Mouse (Mus musculus) MEL (cell line): Measurements from ENCODE around the gene Anapc11. TPM values are rescaled to one million over a fixed set of nuclear protein-coding genes. Genes with fewer than 3 reads are reported as not detected.

Source experiments
- DNase-seq: peaks from one replicate; pipeline ENCODE4 v3.0.0; 2011; ENCODE audit warnings: low read depth, low spot score
- H3K27ac ChIP-seq: 2 replicates; pipeline ENCODE4 v1.5.1; 2012; ENCODE audit warnings: low read depth, mild to moderate bottlenecking, control low read depth, low read length, moderate library complexity; ENCODE audit not compliant: control insufficient read depth
- H3K27me3 ChIP-seq, 2 experiments: fragments of 150-350 bp in 1 of 2; sonication (generic) in 1 of 2; 2 replicates each; pipeline ENCODE4 v1.6.1; 2012; ENCODE audit warnings: low read length in 2 of 2, mild to moderate bottlenecking in 2 of 2, improper control_type of control experiment in 1 of 2, moderate library complexity in 1 of 2; ENCODE audit not compliant: insufficient read depth in 2 of 2, control insufficient read depth in 1 of 2
- H3K36me3 ChIP-seq, 2 experiments: 2 replicates each; pipeline ENCODE4 v1.6.1; 2012 to 2014; ENCODE audit warnings: low read length in 2 of 2, improper control_type of control experiment in 1 of 2, inconsistent platforms in 1 of 2, mild to moderate bottlenecking in 1 of 2; ENCODE audit not compliant: insufficient read depth in 2 of 2, control insufficient read depth in 1 of 2
- H3K4me1 ChIP-seq, 2 experiments: fragments of 150-350 bp in 1 of 2; sonication (generic) in 1 of 2; 2 replicates each; pipeline ENCODE4 v1.6.1; 2012; ENCODE audit warnings: low read length in 2 of 2, improper control_type of control experiment in 1 of 2, mild to moderate bottlenecking in 1 of 2; ENCODE audit not compliant: insufficient read depth in 2 of 2, control insufficient read depth in 1 of 2
- H3K4me3 ChIP-seq, 2 experiments: fragments of 150-350 bp in 1 of 2; sonication (generic) in 1 of 2; 2 replicates each; pipeline ENCODE4 v1.5.1; 2012; ENCODE audit warnings: low read depth in 2 of 2, low read length in 2 of 2, mild to moderate bottlenecking in 2 of 2, moderate library complexity in 2 of 2, control low read depth in 1 of 2, improper control_type of control experiment in 1 of 2; ENCODE audit not compliant: control insufficient read depth in 1 of 2, insufficient read depth in 1 of 2
- H3K79me2 ChIP-seq: 2 replicates; pipeline ENCODE4 v1.6.1; 2012; ENCODE audit warnings: mild to moderate bottlenecking, low read length, moderate library complexity; ENCODE audit not compliant: control insufficient read depth, poor library complexity, insufficient read depth
- H3K9ac ChIP-seq: 2 replicates; pipeline ENCODE4 v1.6.1; 2012; ENCODE audit warnings: low read depth, mild to moderate bottlenecking, control low read depth, low read length, moderate library complexity; ENCODE audit not compliant: control insufficient read depth, poor library complexity, severe bottlenecking
- H3K9me3 ChIP-seq: fragments of 150-350 bp; sonication (generic); replicated peaks from 2 replicates; pipeline ENCODE4 v1.6.1; 2012; ENCODE audit warnings: mild to moderate bottlenecking, low read length, improper control_type of control experiment, moderate library complexity; ENCODE audit not compliant: insufficient read depth
- CHD1 ChIP-seq: IDR thresholded peaks from 2 replicates; pipeline ENCODE4 v1.6.1; 2012; ENCODE audit warnings: low read depth, mild to moderate bottlenecking, inconsistent platforms, low read length, improper control_type of control experiment
- E2F4 ChIP-seq: IDR thresholded peaks from 2 replicates; pipeline ENCODE4 v1.6.1; 2011; ENCODE audit warnings: low read depth, low read length, improper control_type of control experiment, borderline replicate concordance
- ELF1 ChIP-seq: IDR thresholded peaks from 2 replicates; pipeline ENCODE4 v1.6.1; 2014; ENCODE audit warnings: low read depth, mild to moderate bottlenecking, inconsistent platforms, low read length, improper control_type of control experiment, moderate library complexity
- EP300 ChIP-seq, 2 experiments: IDR thresholded peaks; 2 replicates each; pipeline ENCODE4 v1.6.1; 2011; ENCODE audit warnings: improper control_type of control experiment in 2 of 2, low read length in 2 of 2, low read depth in 1 of 2, mild to moderate bottlenecking in 1 of 2
- ETS1 ChIP-seq: IDR thresholded peaks from 2 replicates; pipeline ENCODE4 v1.6.1; 2012; ENCODE audit warnings: low read depth, mild to moderate bottlenecking, inconsistent platforms, low read length, improper control_type of control experiment, moderate library complexity
- GABPA ChIP-seq: IDR thresholded peaks from 2 replicates; pipeline ENCODE4 v1.6.1; 2012; ENCODE audit warnings: low read depth, mild to moderate bottlenecking, inconsistent platforms, low read length, improper control_type of control experiment, moderate library complexity
- GATA1 ChIP-seq: IDR thresholded peaks from 2 replicates; pipeline ENCODE4 v1.6.1; 2011; ENCODE audit warnings: low read depth, low read length, improper control_type of control experiment
- MAFK ChIP-seq: IDR thresholded peaks from 2 replicates; pipeline ENCODE4 v1.6.1; 2011; ENCODE audit warnings: low read depth, mild to moderate bottlenecking, low read length, improper control_type of control experiment, borderline replicate concordance
- MAX ChIP-seq: IDR thresholded peaks from 2 replicates; pipeline ENCODE4 v1.6.1; 2011; ENCODE audit warnings: low read length, improper control_type of control experiment
- MEF2A ChIP-seq: IDR thresholded peaks from 2 replicates; pipeline ENCODE4 v1.6.1; 2014; ENCODE audit warnings: low read depth, mild to moderate bottlenecking, inconsistent platforms, low read length, improper control_type of control experiment; ENCODE audit not compliant: poor library complexity, insufficient replicate concordance, severe bottlenecking; ENCODE audit errors: extremely low read depth
- POLR2AphosphoS2 ChIP-seq: IDR thresholded peaks from 2 replicates; pipeline ENCODE4 v1.6.1; 2011; ENCODE audit warnings: low read length, improper control_type of control experiment
- POLR2AphosphoS5 ChIP-seq: IDR thresholded peaks from 2 replicates; pipeline ENCODE4 v1.6.1; 2012; ENCODE audit warnings: low read depth, borderline replicate concordance, mild to moderate bottlenecking, inconsistent platforms, low read length, moderate library complexity, mixed read lengths
- RCOR1 ChIP-seq: IDR thresholded peaks from 2 replicates; pipeline ENCODE4 v1.6.1; 2012; ENCODE audit warnings: low read depth, mild to moderate bottlenecking, inconsistent platforms, low read length, improper control_type of control experiment
- TBP ChIP-seq: IDR thresholded peaks from 2 replicates; pipeline ENCODE4 v1.8.0; 2011; ENCODE audit warnings: low read depth, low read length, improper control_type of control experiment
- TCF12 ChIP-seq: IDR thresholded peaks from 2 replicates; pipeline ENCODE4 v1.6.1; 2014; ENCODE audit warnings: low read depth, mild to moderate bottlenecking, inconsistent platforms, low read length, improper control_type of control experiment, moderate library complexity
- UBTF ChIP-seq: IDR thresholded peaks from 2 replicates; pipeline ENCODE4 v1.6.1; 2012; ENCODE audit warnings: low read depth, mild to moderate bottlenecking, inconsistent platforms, low read length, improper control_type of control experiment, moderate library complexity, borderline replicate concordance; ENCODE audit not compliant: insufficient read depth
- USF2 ChIP-seq, 2 experiments: IDR thresholded peaks; 2 replicates each; pipeline ENCODE4 v1.6.1; 2011 to 2012; ENCODE audit warnings: improper control_type of control experiment in 2 of 2, low read length in 2 of 2, borderline replicate concordance in 1 of 2, inconsistent platforms in 1 of 2, low read depth in 1 of 2, mild to moderate bottlenecking in 1 of 2; ENCODE audit not compliant: insufficient read depth in 1 of 2
- ZC3H11A ChIP-seq: IDR thresholded peaks from 2 replicates; pipeline ENCODE4 v1.6.1; 2012; ENCODE audit warnings: low read depth, mild to moderate bottlenecking, inconsistent platforms, low read length, improper control_type of control experiment
- ZKSCAN1 ChIP-seq: IDR thresholded peaks from 2 replicates; pipeline ENCODE4 v1.6.1; 2012; ENCODE audit warnings: low read depth, mild to moderate bottlenecking, inconsistent platforms, low read length, improper control_type of control experiment, moderate library complexity
- ZMIZ1 ChIP-seq: IDR thresholded peaks from 2 replicates; pipeline ENCODE4 v1.6.1; 2012; ENCODE audit warnings: low read depth, mild to moderate bottlenecking, inconsistent platforms, low read length, improper control_type of control experiment, moderate library complexity
- polyA plus RNA-seq, 2 experiments: library from polyadenylated mRNA; stranded (reverse) in 1 of 2; unstranded in 1 of 2; fragments of >175 nt in 1 of 2; fragments of >200 nt in 1 of 2; gene quantifications; 2 replicates each; pipeline versions ENCODE4 v1.2.1 to v1.2.4; 2012; ENCODE audit warnings: low replicate concordance in 2 of 2, low read depth in 1 of 2; ENCODE audit not compliant: insufficient read length in 2 of 2, insufficient read depth in 1 of 2, missing spikeins in 1 of 2
- total RNA-seq: library from RNA; depleted of rRNA; stranded (reverse); fragments of 300-350 nt; gene quantifications from 2 replicates; pipeline ENCODE4 v1.2.3, GENCODE M21; 2012

The Anapc11 gene
- total and polyA plus RNA-seq, 3 experiments, result 120 to 130 TPM; not detected in 1

DNA sequence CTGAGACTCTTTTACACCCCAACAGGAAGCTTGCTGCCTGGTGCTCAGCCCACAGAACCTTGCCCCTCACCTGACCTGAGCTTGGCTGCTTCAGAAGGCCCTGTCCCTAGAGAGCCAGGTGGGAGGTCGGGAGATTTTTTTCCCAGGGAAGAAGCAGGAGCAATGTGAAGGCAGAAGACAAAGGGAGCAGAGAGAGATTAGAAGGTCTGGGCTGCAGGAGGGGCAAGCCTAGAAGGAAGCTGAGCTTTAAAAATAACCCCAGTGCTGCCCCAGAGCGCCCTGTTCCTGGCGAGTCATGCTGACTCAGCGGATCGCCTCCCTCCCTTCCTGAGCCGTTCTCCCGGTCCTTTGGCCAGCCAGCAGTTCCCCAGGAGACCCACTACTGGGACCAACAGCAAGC lies 31.7 kb downstream of the Anapc11 start:
- 0 out of 2 replicates have a peak, but pooled peaks have one; percentile 17 for TF ChIP-seq ELF1
- peak in 1 of 2 experiments; percentile 36; a peak in 1 of 4 replicates for TF ChIP-seq EP300 (IDR thresholded peaks at IDR 0.05; ENCODE audit: low read depth in 1 of 2, low read length in 2 of 2)
- peak; percentile 27; the same call in 1 of the 2 replicates for TF ChIP-seq ETS1
- TF ChIP-seq MAFK, result peak; percentile 98
- TF ChIP-seq MAX, result no peak
- TF ChIP-seq UBTF, result no peak
- TF ChIP-seq TCF12, result 0 out of 2 replicates have a peak, but pooled peaks have one; percentile 21
- TF ChIP-seq TBP, result no peak
- peak; percentile 96 for TF ChIP-seq GABPA
- Histone ChIP-seq H3K4me3 (no peak overlapping the region), H3K27me3 (no peaks in the 10 kb centered on the region), H3K79me2 (peaks cover 60% of the 10 kb centered on the region), H3K36me3 (peaks cover 3 to 34% of the 10 kb centered on the region in 2 experiments; a peak in 3 of 4 replicates), H3K4me1 (peaks cover 19 to 43% of the 10 kb centered on the region in 2 experiments), H3K9ac (peak overlapping the region; percentile 98; the same call in 1 of the 2 replicates), H3K9me3 (no peaks in the 10 kb centered on the region), H3K27ac (peak overlapping the region; percentile 19; the same call in 1 of the 2 replicates)
- peak; percentile 64 for DNase-seq

DNA sequence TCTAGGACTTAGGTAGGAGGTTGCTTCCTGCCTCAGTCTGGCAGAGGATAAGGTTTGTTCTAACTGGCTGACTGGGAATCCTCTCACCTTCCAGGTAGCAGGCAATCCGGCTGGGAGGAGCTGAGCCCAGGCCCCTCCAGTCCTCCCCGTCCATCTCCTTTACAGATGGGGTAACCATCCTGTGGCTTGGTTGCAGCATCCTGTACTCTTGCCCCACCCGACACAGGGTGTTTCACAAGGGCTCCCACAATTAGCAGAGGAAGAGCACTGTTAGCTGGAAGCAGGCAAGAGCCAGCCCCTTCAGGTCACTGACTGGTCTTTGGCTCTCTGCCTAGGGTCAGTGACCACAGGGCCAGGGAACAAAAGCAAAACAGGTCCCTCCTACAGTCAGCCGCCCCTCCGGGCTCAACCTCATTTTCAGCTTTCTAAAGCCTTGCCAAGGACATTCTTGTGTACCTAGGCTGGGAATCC lies 32.2 kb downstream of the Anapc11 start:
- TF ChIP-seq MAFK, result no peak
- no peak for TF ChIP-seq POLR2AphosphoS5
- TF ChIP-seq MAX, result no peak
- no peak for TF ChIP-seq UBTF
- TF ChIP-seq POLR2AphosphoS2, result no peak
- TF ChIP-seq EP300 (IDR thresholded peaks at IDR 0.05; ENCODE audit: low read depth in 1 of 2, low read length in 2 of 2), result no peak
- TF ChIP-seq ZMIZ1, result no peak
- no peak for TF ChIP-seq E2F4
- no peak for TF ChIP-seq USF2 (IDR thresholded peaks at IDR 0.05; ENCODE audit: borderline replicate concordance in 1 of 2, insufficient read depth in 1 of 2, low read depth in 1 of 2, low read length in 2 of 2)
- TF ChIP-seq ZC3H11A, result no peak
- no peak for TF ChIP-seq MEF2A
- no peak for TF ChIP-seq RCOR1
- TF ChIP-seq GATA1, result no peak
- no peak for TF ChIP-seq CHD1
- TF ChIP-seq ZKSCAN1, result no peak

More for the DNA sequence above, 32.2 kb downstream of the Anapc11 start:
- Histone ChIP-seq H3K79me2 (peaks cover 57% of the 10 kb centered on the region), H3K27me3 (no peaks in the 10 kb centered on the region), H3K36me3 (peaks cover 3 to 31% of the 10 kb centered on the region in 2 experiments; a peak in 3 of 4 replicates), H3K4me3 (no peak overlapping the region), H3K9me3 (no peaks in the 10 kb centered on the region), H3K4me1 (peaks cover 19 to 38% of the 10 kb centered on the region in 2 experiments), H3K27ac (peak overlapping the region; percentile 2; the same call in 1 of the 2 replicates), H3K9ac (peak overlapping the region; percentile 98)
- DNase-seq, result no peak
